Mouse (Mus musculus) testis, adult 2 months (tissue): ENCODE results near the gene Hsp90ab1.

Source experiments
- CTCF ChIP-seq: fragments of 200-500 bp; IDR thresholded peaks from 2 replicates; pipeline ENCODE4 v1.5.1; 2012; ENCODE audit warnings: low read depth, mild to moderate bottlenecking, inconsistent platforms, low read length, moderate library complexity; ENCODE audit not compliant: control insufficient read depth, insufficient read depth, insufficient replicate concordance
- POLR2A ChIP-seq: fragments of 200-500 bp; IDR thresholded peaks from 2 replicates; pipeline ENCODE4 v1.6.1; 2012; ENCODE audit warnings: low read depth, mild to moderate bottlenecking, inconsistent platforms, low read length, moderate library complexity; ENCODE audit not compliant: control insufficient read depth

DNA sequence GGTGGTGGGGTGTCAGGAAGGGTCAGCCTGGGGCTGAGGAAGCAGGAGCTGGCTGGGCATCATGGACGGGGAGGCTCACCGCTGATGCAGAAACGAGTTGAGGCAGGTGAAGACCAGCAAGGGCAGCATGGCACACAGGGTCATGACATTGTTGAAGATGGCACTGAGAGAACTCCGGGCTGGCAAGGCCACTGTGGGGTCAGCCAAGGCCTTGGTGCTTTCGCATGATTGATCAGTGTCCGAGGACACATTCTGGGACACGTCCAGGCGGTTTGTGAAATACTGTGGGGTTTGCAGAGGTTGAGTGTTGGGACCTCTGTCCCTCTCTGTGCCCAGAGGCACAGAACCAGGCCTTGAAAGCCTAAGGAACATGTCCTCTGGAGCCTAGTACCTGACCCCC lies 16.8 kb upstream of the Hsp90ab1 start:
- TF ChIP-seq CTCF (no peak), POLR2A (no peak)
